Mouse (Mus musculus) hindbrain, embryonic 15.5 days (tissue): Measurements from ENCODE around the gene Cd47. TPM values are rescaled to one million over a fixed set of nuclear protein-coding genes. Genes with fewer than 3 reads are reported as not detected.
A peak's percentile ranks its signal among the peaks of the same experiment; 100 is the strongest.
"Not testable (repeated sequence)": the region's sequence is repeated elsewhere in the genome, so short reads cannot be mapped to it uniquely, and the experiment has no call there.

Source experiments
- ATAC-seq: fragments of 200-750 bp; cut with Nextera tagmentation; 2 replicates; pipeline ENCODE4 v1.8.0; 2017; ENCODE audit warnings: low read depth, moderate number of reproducible peaks, moderate TSS enrichment; ENCODE audit not compliant: low FRiP score
- H3K27ac ChIP-seq: fragments of 300-500 bp; sonication (generic); replicated peaks from 2 replicates; pipeline ENCODE4 v1.5.1; 2015; ENCODE audit warnings: mild to moderate bottlenecking, inconsistent platforms
- H3K27me3 ChIP-seq: fragments of 300-500 bp; sonication (generic); 2 replicates; pipeline ENCODE4 v1.6.1; 2015; ENCODE audit warnings: control low read depth, inconsistent platforms
- H3K36me3 ChIP-seq: fragments of 300-500 bp; sonication (generic); 2 replicates; pipeline ENCODE4 v1.6.1; 2015; ENCODE audit warnings: control low read depth, inconsistent platforms
- H3K4me1 ChIP-seq: fragments of 300-500 bp; sonication (generic); replicated peaks from 2 replicates; pipeline ENCODE4 v1.6.1; 2015; ENCODE audit warnings: control low read depth, inconsistent platforms
- H3K4me2 ChIP-seq: fragments of 300-500 bp; sonication (generic); 2 replicates; pipeline ENCODE4 v1.6.1; 2015; ENCODE audit warnings: moderate library complexity, mild to moderate bottlenecking, inconsistent platforms
- H3K4me3 ChIP-seq: fragments of 300-500 bp; sonication (generic); 2 replicates; pipeline ENCODE4 v1.5.1; 2015; ENCODE audit warnings: mild to moderate bottlenecking, inconsistent platforms
- H3K9ac ChIP-seq: fragments of 300-500 bp; sonication (generic); 2 replicates; pipeline ENCODE4 v1.6.1; 2015; ENCODE audit warnings: inconsistent platforms
- H3K9me3 ChIP-seq: fragments of 300-500 bp; sonication (generic); 2 replicates; pipeline ENCODE4 v1.6.1; 2016; ENCODE audit warnings: control low read depth, inconsistent platforms
- WGBS: fragments of 180-500 bp; shearing (Covaris S2); methylation state at CpG from one replicate; pipeline ENCODE4 v1.1.7; 2015; 5-methylcytosine and 5-hydroxymethylcytosine counted together
- polyA plus RNA-seq: library from polyadenylated mRNA; unstranded; fragments of >200 nt; fragmentation: Nextera tagmentation; extraction: Ambion mirVana; gene quantifications from 2 replicates; pipeline ENCODE4 v1.2.1, GENCODE M21; 2015

Gene Cd47
- polyA plus RNA-seq, 1 experiment from 2014 or later, result 170 TPM

DNA sequence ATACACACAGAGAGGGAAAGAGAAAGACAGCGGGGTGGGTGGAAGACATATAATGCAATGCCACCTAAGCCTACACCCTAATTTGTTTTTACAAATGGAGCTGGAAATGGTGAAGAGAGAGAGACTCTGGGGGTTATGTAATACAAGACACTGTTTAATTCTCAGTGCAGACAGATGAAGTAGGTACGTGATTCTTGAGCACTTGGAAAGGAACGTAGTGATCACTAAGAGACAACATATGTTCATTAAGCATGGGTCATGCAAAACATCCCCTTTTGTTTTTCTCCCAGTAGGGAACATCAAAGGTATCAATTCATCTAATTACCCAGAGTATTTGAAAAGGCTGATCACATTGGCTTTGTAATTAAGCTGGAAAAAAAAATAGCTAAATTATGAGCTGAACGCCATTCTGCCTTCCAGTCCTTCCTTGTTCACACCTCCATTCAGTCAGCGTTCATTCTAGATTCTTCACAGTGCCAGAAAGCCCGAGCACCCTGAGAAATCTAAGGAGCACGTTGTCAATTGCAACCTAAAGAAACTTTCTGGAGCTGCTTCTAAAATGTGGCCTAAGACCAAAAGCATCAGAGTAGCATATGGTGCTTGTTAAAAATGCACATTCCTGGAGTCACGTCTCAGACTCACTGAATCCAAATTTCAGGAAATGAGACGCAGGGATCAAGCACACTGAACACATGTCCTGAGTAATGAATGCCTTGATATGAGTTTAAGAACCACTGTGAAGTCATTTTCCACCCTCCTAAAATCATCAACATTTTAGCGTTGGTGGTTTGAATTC is 12.7 kb downstream of the Cd47 start:
- no peaks in the 10 kb centered on the region for H3K36me3 ChIP-seq
- H3K4me3 ChIP-seq, result no peak overlapping the region
- ATAC-seq, result no peak
- H3K27me3 ChIP-seq, result no peaks in the 10 kb centered on the region
- H3K9ac ChIP-seq, result no peak overlapping the region
- H3K4me1 ChIP-seq, result no peaks in the 10 kb centered on the region
- no peaks in the 10 kb centered on the region for H3K9me3 ChIP-seq
- WGBS, result 62% methylated on average over 10 of the region's 10 CpGs
- H3K4me2 ChIP-seq, result no peak overlapping the region
- no peak overlapping the region for H3K27ac ChIP-seq

DNA sequence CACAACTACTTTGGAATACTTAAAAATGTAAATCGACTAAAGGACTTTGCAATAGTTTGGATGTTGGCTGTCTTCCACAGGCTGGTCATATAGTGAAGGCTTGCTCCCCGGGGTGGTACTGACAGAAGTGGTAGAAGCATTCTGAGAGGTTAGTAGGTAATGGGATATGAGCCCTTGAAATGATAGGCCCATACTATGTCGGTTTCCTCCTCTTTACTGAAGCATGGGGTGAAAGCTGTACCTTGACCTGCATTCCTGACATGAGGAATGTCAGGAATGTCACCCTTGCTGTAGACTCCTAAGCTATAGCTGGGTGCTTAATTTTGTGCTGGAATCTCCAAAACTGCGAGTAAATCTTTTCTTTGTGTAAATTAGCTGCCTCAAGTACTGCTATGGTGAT is 14.1 kb downstream of the Cd47 start:
- Histone ChIP-seq H3K9me3 (no peaks in the 10 kb centered on the region), H3K4me2 (no peak overlapping the region), H3K27me3 (no peaks in the 10 kb centered on the region)

DNA sequence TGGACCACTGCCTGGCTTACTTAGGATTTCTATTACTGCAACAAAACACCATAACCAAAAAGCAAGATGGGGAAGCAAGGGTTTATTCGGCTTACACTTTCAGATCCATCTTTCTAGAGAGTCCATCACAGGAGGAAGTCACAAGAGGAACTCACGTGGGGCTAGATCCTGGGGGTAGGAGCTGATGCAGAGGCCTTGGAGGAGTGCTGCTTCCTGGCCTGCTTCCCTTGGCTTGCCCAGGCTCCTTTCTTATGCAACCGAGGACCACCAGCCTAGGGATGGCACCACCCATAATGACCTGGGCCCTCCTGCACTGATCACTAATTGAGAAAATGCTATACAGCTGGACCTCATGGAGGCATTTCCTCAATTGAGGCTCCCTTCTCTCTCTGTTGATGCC is 16.6 kb downstream of the Cd47 start:
- WGBS, result 93% methylated on average over 3 of the region's 3 CpGs
- Histone ChIP-seq H3K4me2 (no peak overlapping the region), H3K4me3 (no peak overlapping the region), H3K9ac (no peak overlapping the region), H3K9me3 (no peaks in the 10 kb centered on the region), H3K27ac (no peak overlapping the region), H3K4me1 (no peaks in the 10 kb centered on the region), H3K27me3 (no peaks in the 10 kb centered on the region), H3K36me3 (no peaks in the 10 kb centered on the region)
- no peak for ATAC-seq

More for the DNA sequence above, 14.1 kb downstream of the Cd47 start:
- Histone ChIP-seq H3K27ac (no peak overlapping the region), H3K9ac (no peak overlapping the region), H3K4me1 (no peaks in the 10 kb centered on the region), H3K36me3 (no peaks in the 10 kb centered on the region), H3K4me3 (no peak overlapping the region)
- 88% methylated on average over 4 of the region's 4 CpGs for WGBS
- ATAC-seq, result no peak

DNA sequence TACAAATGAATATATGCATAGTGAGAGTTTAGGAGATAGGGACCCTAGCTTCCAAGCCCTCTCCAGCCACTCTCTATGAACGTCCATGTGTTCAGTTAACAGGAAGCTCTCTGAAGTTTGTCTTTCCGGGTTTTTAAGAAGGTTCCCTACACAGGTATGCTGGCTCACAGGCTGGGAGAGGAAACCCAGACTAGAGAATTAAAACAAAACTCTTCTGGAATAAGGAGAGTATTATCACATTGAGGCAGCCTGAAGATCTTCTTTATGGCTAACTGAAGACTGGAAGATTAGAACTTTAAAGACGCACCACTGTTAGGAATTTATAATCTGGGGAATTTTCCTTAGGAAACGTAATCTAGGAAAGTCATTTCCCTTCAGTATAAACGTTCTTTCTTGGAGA is 17.8 kb downstream of the Cd47 start:
- no peak overlapping the region for H3K9ac ChIP-seq
- H3K9me3 ChIP-seq, result no peaks in the 10 kb centered on the region
- H3K36me3 ChIP-seq, result no peaks in the 10 kb centered on the region
- no peaks in the 10 kb centered on the region for H3K27me3 ChIP-seq
- 89% methylated on average over 5 of the region's 5 CpGs for WGBS
- H3K27ac ChIP-seq, result no peak overlapping the region
- H3K4me3 ChIP-seq, result no peak overlapping the region
- no peak for ATAC-seq
- H3K4me1 ChIP-seq, result no peaks in the 10 kb centered on the region
- no peak overlapping the region for H3K4me2 ChIP-seq

DNA sequence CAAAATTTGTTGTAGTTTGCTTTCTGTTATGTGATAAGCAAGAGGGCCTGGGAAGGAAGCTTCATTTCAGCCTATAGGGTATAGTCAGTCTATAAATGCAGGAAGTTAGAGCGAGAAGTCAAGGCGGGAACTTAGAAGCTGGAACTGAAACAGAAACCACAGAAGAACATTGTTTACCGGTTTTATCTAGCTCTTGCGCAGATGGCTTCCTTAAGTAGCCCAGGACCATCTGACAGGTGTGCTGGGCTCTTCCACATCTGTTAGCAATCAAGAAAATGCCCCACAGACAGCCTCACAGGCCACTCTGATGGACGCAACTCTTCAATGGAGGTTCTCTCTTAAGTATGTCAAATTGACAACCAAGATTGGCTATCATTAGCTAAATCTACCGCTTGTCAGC is 18.3 kb downstream of the Cd47 start:
- no peaks in the 10 kb centered on the region for H3K9me3 ChIP-seq
- H3K27ac ChIP-seq, result no peak overlapping the region
- H3K27me3 ChIP-seq, result no peaks in the 10 kb centered on the region
- 86% methylated on average over 6 of the region's 6 CpGs for WGBS
- H3K4me3 ChIP-seq, result no peak overlapping the region
- H3K36me3 ChIP-seq, result no peaks in the 10 kb centered on the region
- H3K4me1 ChIP-seq, result no peaks in the 10 kb centered on the region
- H3K4me2 ChIP-seq, result no peak overlapping the region
- no peak for ATAC-seq
- H3K9ac ChIP-seq, result no peak overlapping the region

DNA sequence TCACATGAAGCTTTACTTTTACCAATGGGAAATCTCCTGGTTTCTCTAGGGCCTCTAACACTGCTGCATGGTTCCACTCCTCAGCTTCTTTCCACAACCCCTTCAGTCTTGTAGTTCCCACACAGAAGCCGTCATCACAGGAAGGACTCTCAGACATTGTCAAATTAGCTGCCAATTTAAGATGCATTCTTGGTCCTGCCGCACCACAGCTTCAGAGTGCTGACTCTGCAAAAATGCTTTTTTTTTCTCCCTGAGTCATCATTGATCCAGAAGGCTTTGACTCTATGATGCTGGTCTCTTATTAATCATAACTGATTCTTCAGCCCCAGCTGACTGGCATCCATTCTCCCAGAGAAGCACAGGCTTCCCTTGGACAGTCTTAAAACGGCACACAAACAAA is 19.2 kb downstream of the Cd47 start:
- H3K9me3 ChIP-seq, result no peaks in the 10 kb centered on the region
- H3K4me3 ChIP-seq, result no peak overlapping the region
- no peaks in the 10 kb centered on the region for H3K27me3 ChIP-seq
- no peak overlapping the region for H3K27ac ChIP-seq
- ATAC-seq, result no peak
- 76% methylated on average over 3 of the region's 3 CpGs for WGBS
- H3K4me2 ChIP-seq, result no peak overlapping the region
- H3K36me3 ChIP-seq, result no peaks in the 10 kb centered on the region
- H3K9ac ChIP-seq, result no peak overlapping the region
- H3K4me1 ChIP-seq, result no peaks in the 10 kb centered on the region

DNA sequence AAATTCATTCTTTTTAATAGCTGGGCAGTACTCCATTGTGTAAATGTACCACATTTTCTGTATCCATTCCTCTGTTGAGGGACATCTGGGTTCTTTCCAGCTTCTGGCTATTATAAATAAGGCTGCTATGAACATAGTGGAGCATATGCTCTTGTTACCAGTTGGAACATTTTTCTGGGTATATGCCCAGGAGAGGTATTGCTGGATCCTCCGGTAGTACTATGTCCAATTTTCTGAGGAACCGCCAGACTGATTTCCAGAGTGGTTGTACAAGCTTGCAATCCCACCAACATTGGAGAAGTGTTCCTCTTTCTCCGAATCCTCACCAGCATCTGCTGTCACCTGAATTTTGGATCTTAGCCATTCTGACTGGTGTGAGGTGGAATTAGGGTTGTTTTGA is 30.6 kb downstream of the Cd47 start:
- H3K9ac ChIP-seq, H3K9me3 ChIP-seq, H3K4me1 ChIP-seq, H3K4me3 ChIP-seq, ATAC-seq, H3K36me3 ChIP-seq, H3K27me3 ChIP-seq, H3K4me2 ChIP-seq, H3K27ac ChIP-seq: not testable (repeated sequence)
- 89% methylated on average over 3 of the region's 3 CpGs for WGBS

DNA sequence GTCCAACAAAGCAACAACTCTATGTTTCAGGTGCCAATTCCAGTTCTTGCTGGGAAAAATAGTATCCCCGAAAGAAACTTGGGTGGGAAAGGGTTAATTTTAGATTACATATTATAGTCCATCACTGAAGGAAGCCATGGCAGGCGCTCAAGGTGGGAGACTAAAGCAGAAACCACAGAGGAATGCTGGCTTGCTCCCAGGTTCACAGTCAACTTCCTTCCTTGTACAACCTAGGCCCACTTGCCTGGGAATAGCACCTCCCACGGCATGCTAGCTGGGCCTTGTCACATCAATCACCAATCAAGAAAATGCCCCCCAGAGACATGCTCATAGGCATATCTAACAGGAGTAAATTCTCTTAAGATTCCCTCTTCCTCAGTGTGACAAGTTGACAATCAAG is 32.0 kb downstream of the Cd47 start:
- no peaks in the 10 kb centered on the region for H3K27me3 ChIP-seq
- no peaks in the 10 kb centered on the region for H3K36me3 ChIP-seq
- H3K4me1 ChIP-seq, result no peaks in the 10 kb centered on the region
- no peak overlapping the region for H3K27ac ChIP-seq
- H3K9me3 ChIP-seq, result no peaks in the 10 kb centered on the region
- WGBS, result 87% methylated on average over 3 of the region's 3 CpGs
- ATAC-seq, result no peak
- no peak overlapping the region for H3K9ac ChIP-seq
- no peak overlapping the region for H3K4me2 ChIP-seq
- H3K4me3 ChIP-seq, result no peak overlapping the region

DNA sequence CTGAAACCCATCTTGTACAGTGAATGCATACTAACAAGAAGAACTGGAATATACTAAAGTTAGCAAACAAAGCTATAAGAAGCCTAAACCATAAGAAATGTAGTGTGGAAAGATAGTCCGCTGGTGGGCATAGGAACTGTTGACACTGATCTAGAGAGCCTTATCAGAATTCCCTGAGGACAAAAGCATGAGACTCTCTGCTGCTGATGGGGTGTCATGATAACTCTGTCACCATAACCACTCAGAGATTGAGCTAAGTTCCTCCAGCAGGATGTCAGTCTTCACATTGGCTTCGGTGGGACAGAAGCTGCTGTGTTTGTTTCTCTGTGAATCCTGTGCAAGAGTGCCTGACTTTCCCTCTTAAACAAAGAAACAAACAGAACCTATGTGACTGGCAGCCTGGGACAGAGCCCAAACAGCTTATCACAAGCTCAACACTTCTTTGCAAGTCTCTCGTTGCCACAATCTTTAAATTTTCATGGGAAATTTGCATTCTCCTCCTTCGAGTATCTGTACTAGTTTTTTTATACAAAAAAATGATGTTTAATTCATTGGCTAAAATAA is 33.9 kb downstream of the Cd47 start:
- H3K4me3 ChIP-seq, result no peak overlapping the region
- no peaks in the 10 kb centered on the region for H3K9me3 ChIP-seq
- ATAC-seq, result no peak
- H3K4me1 ChIP-seq, result no peaks in the 10 kb centered on the region
- no peak overlapping the region for H3K9ac ChIP-seq
- H3K4me2 ChIP-seq, result no peak overlapping the region
- 59% methylated on average over 4 of the region's 4 CpGs for WGBS
- no peak overlapping the region for H3K27ac ChIP-seq
- H3K27me3 ChIP-seq, result no peaks in the 10 kb centered on the region
- H3K36me3 ChIP-seq, result no peaks in the 10 kb centered on the region

DNA sequence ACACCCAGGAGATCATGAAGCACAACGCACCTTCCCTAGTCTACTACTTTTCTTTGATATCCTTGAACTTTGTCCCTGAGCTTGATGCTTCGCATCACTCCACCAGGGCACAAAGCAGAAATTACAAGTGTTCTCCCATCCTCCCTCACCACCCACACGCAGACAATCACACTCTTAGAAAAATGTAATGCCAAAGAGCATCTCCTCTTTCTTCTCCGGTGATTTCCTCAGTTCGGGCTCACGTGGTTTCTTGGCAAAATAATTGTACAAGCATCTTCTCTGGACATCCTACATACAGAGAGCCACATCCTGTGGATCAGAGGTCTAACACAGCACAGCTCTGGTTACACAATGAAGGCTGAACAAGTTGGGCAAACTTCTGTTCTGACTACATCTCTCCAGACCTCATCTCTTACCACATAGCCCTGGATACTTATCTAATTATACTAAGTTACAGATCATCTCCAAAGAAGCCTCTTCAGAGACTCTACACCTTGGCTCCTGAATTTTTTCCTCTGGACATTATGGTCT is 36.4 kb downstream of the Cd47 start:
- Histone ChIP-seq H3K9ac (no peak overlapping the region), H3K4me3 (no peak overlapping the region)
- 92% methylated on average over 6 of the region's 6 CpGs for WGBS

DNA sequence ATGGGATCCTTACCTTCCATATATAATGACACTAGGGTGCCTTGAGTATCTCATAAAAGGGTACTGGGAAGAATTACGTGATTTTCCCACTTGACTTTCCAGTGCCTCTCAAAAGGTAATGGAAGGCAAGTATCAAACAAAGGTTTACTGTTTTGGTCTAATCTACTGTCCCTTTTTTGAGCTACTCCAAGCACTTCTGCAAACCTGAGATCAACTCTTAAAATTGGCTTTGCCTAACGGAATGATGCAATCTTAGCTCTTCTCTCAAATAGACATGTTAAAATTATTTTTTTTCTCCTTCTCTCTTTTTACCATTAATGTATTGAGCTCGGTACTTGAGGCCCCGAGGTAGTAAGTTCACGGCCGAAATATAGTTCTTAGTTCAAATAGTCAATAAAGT is 38.6 kb downstream of the Cd47 start:
- no peak for ATAC-seq
- Histone ChIP-seq H3K4me3 (no peak overlapping the region), H3K36me3 (no peaks in the 10 kb centered on the region), H3K27ac (no peak overlapping the region), H3K4me1 (no peaks in the 10 kb centered on the region), H3K9ac (no peak overlapping the region), H3K4me2 (no peak overlapping the region), H3K9me3 (no peaks in the 10 kb centered on the region), H3K27me3 (no peaks in the 10 kb centered on the region)
- WGBS, result 85% methylated on average over 6 of the region's 6 CpGs

More for the DNA sequence above, 36.4 kb downstream of the Cd47 start:
- Histone ChIP-seq H3K27ac (no peak overlapping the region), H3K36me3 (no peaks in the 10 kb centered on the region), H3K27me3 (no peaks in the 10 kb centered on the region), H3K4me1 (no peaks in the 10 kb centered on the region), H3K4me2 (no peak overlapping the region), H3K9me3 (no peaks in the 10 kb centered on the region)
- no peak for ATAC-seq

DNA sequence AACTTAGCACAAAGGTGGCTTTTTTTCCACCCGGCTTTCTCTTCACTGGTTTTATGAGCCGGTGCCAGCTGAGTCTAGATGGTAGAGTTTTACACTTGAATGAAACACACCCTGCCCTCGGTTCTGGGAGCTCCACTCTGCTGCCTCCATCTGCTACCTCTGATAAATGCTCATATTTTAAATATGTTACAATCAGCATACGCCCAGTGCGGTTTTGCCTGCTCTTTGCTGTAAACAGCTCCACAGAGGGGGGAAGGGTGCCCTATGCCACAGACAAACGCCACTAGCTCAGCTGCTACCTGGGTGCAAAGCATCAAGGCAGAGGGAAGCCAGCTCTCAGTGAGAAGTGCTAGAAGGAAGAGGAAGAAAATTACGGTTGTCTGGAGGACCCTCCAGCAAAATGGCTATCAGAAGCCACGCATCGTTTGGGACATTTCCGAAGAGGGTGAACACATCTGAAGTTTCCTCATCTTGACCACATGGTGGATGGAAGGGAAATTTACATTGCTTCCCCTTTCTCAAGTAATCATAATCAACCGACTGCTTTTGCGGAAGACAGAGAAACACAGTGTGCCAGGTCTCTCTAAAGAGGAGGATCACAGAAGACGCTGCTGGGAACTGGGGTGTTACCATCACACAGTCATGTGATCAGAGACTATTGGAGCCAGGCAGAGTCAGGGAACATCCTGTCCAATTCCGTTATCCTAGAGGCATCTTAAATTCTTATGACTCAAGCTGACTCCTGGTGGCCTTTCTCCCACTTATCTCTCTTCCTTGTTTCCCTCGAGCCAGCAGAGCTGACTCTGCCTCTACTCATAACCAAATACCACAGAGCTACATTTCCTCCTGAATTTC is 39.6 kb downstream of the Cd47 start:
- Histone ChIP-seq H3K4me1 (no peaks in the 10 kb centered on the region), H3K4me2 (no peak overlapping the region), H3K36me3 (no peaks in the 10 kb centered on the region), H3K9ac (no peak overlapping the region), H3K27me3 (no peaks in the 10 kb centered on the region), H3K9me3 (no peaks in the 10 kb centered on the region), H3K27ac (no peak overlapping the region), H3K4me3 (no peak overlapping the region)
- peak; percentile 54 for ATAC-seq
- WGBS, result 60% methylated on average over 15 of the region's 15 CpGs
